Mouse (Mus musculus): ENCODE measurements around the gene Cggbp1. TPM values are rescaled to one million over a fixed set of nuclear protein-coding genes. Genes with fewer than 3 reads are reported as not detected.
A peak's percentile ranks its signal among the peaks of the same experiment; 100 is the strongest.

Gene Cggbp1
- total and polyA plus RNA-seq, 2 experiments, result 7.0 to 29.5 TPM

GRCm38 (mm10) chr16:64878611-64879132, 26.9 kb downstream of the Cggbp1 start:
- Histone ChIP-seq H3K4me3 (ENCODE audit: insufficient read depth, low read depth, low read length) (no peak overlapping the region), H3K4me1 (ENCODE audit: control insufficient read depth, insufficient read depth, low read length) (no peaks in the 10 kb centered on the region), H3K79me2 (ENCODE audit: control insufficient read depth, insufficient read depth, low read length) (no peaks in the 10 kb centered on the region), H3K27ac (replicated peaks; ENCODE audit: insufficient read depth, low read depth, low read length) (no peak overlapping the region), H3K27me3 (ENCODE audit: control insufficient read depth, insufficient read depth, low read length) (no peaks in the 10 kb centered on the region), H3K36me3 (ENCODE audit: control insufficient read depth, insufficient read depth, low read length) (no peaks in the 10 kb centered on the region), H3K9ac (ENCODE audit: low read depth, low read length) (no peak overlapping the region)
- WGBS, result 89% methylated on average over 3 of the region's 3 CpGs
- 0 out of 2 replicates have a peak, but pooled peaks have one; percentile 1 for TF ChIP-seq CTCF (IDR thresholded peaks at IDR 0.05; ENCODE audit: low read depth, low read length)
- TF ChIP-seq POLR2A (IDR thresholded peaks at IDR 0.05; ENCODE audit: extremely low read depth, insufficient read depth, low read length), result no peak
- no peak for DNase-seq (ENCODE audit: extremely low read depth, low read depth, low spot score)

GRCm38 (mm10) chr16:64879735-64880134, 27.9 kb downstream of the Cggbp1 start:
- Histone ChIP-seq H3K4me3 (ENCODE audit: insufficient read depth, low read depth, low read length) (no peak overlapping the region), H3K27ac (replicated peaks; ENCODE audit: insufficient read depth, low read depth, low read length) (no peak overlapping the region), H3K27me3 (ENCODE audit: control insufficient read depth, insufficient read depth, low read length) (no peaks in the 10 kb centered on the region), H3K9ac (ENCODE audit: low read depth, low read length) (no peak overlapping the region), H3K36me3 (ENCODE audit: control insufficient read depth, insufficient read depth, low read length) (no peaks in the 10 kb centered on the region), H3K4me1 (ENCODE audit: control insufficient read depth, insufficient read depth, low read length) (no peaks in the 10 kb centered on the region), H3K79me2 (ENCODE audit: control insufficient read depth, insufficient read depth, low read length) (no peaks in the 10 kb centered on the region)
- TF ChIP-seq CTCF (IDR thresholded peaks at IDR 0.05; ENCODE audit: low read depth, low read length) (no peak), POLR2A (IDR thresholded peaks at IDR 0.05; ENCODE audit: extremely low read depth, insufficient read depth, low read length) (no peak)
- 56% methylated on average over 5 of the region's 5 CpGs for WGBS
- DNase-seq (ENCODE audit: extremely low read depth, low read depth, low spot score), result no peak

DNA sequence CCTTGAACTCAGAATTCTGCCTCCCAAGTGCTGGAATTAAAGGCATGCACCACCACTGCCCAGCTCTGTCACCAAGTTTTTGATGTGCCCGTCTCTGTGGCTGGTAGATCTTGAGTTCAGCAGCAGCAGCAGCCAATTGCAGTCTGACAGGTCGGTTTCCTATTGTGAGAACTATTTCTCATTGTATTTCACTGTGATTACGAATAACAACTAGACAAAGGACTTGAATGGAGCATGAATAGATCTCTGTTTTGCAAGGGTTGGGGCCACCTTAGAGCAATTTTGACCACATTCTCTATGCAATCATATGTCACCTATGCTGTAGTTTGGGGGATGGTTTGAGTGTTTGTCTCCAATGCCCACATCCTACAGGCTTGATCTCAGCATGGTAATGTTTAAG, 29.2 kb downstream of the Cggbp1 start:
- no peaks in the 10 kb centered on the region for H3K79me2 ChIP-seq (ENCODE audit: control insufficient read depth, insufficient read depth, low read length)
- H3K27ac ChIP-seq (replicated peaks; ENCODE audit: insufficient read depth, low read depth, low read length), result no peak overlapping the region
- no peaks in the 10 kb centered on the region for H3K4me1 ChIP-seq (ENCODE audit: control insufficient read depth, insufficient read depth, low read length)
- H3K36me3 ChIP-seq (ENCODE audit: control insufficient read depth, insufficient read depth, low read length), result no peaks in the 10 kb centered on the region
- WGBS, result 86% methylated on average over 3 of the region's 3 CpGs
- no peak overlapping the region for H3K9ac ChIP-seq (ENCODE audit: low read depth, low read length)
- DNase-seq (ENCODE audit: extremely low read depth, low read depth, low spot score), result no peak
- TF ChIP-seq CTCF (IDR thresholded peaks at IDR 0.05; ENCODE audit: low read depth, low read length) (no peak), POLR2A (IDR thresholded peaks at IDR 0.05; ENCODE audit: extremely low read depth, insufficient read depth, low read length) (no peak)
- no peaks in the 10 kb centered on the region for H3K27me3 ChIP-seq (ENCODE audit: control insufficient read depth, insufficient read depth, low read length)
- no peak overlapping the region for H3K4me3 ChIP-seq (ENCODE audit: insufficient read depth, low read depth, low read length)

- Histone ChIP-seq H3K36me3 (ENCODE audit: control insufficient read depth, insufficient read depth, low read length) (no peaks in the 10 kb centered on the region), H3K27ac (replicated peaks; ENCODE audit: insufficient read depth, low read depth, low read length) (no peak overlapping the region), H3K9ac (ENCODE audit: low read depth, low read length) (no peak overlapping the region), H3K27me3 (ENCODE audit: control insufficient read depth, insufficient read depth, low read length) (no peaks in the 10 kb centered on the region), H3K4me3 (ENCODE audit: insufficient read depth, low read depth, low read length) (no peak overlapping the region), H3K79me2 (ENCODE audit: control insufficient read depth, insufficient read depth, low read length) (no peaks in the 10 kb centered on the region), H3K4me1 (ENCODE audit: control insufficient read depth, insufficient read depth, low read length) (no peaks in the 10 kb centered on the region)
- TF ChIP-seq CTCF (IDR thresholded peaks at IDR 0.05; ENCODE audit: low read depth, low read length) (no peak), POLR2A (IDR thresholded peaks at IDR 0.05; ENCODE audit: extremely low read depth, insufficient read depth, low read length) (no peak)
- no peak for DNase-seq (ENCODE audit: extremely low read depth, low read depth, low spot score)
- 75% methylated on average over 2 of the region's 2 CpGs for WGBS
Measured at GRCm38 (mm10) chr16:64881442-64881841, 29.6 kb downstream of the Cggbp1 start.

GRCm38 (mm10) chr16:64883896-64884295, 32.1 kb downstream of the Cggbp1 start:
- 63% methylated on average over 5 of the region's 5 CpGs for WGBS

GRCm38 (mm10) chr16:64884420-64884838, 32.6 kb downstream of the Cggbp1 start:
- 4% methylated on average over 3 of the region's 3 CpGs for WGBS
- Histone ChIP-seq H3K4me3 (ENCODE audit: insufficient read depth, low read depth, low read length) (no peak overlapping the region), H3K36me3 (ENCODE audit: control insufficient read depth, insufficient read depth, low read length) (no peaks in the 10 kb centered on the region), H3K27me3 (ENCODE audit: control insufficient read depth, insufficient read depth, low read length) (no peaks in the 10 kb centered on the region), H3K79me2 (ENCODE audit: control insufficient read depth, insufficient read depth, low read length) (no peaks in the 10 kb centered on the region), H3K9ac (ENCODE audit: low read depth, low read length) (no peak overlapping the region), H3K27ac (replicated peaks; ENCODE audit: insufficient read depth, low read depth, low read length) (no peak overlapping the region), H3K4me1 (ENCODE audit: control insufficient read depth, insufficient read depth, low read length) (no peaks in the 10 kb centered on the region)
- TF ChIP-seq CTCF (IDR thresholded peaks at IDR 0.05; ENCODE audit: low read depth, low read length), result no peak
- TF ChIP-seq POLR2A (IDR thresholded peaks at IDR 0.05; ENCODE audit: extremely low read depth, insufficient read depth, low read length), result no peak
- DNase-seq (ENCODE audit: extremely low read depth, low read depth, low spot score), result peak; percentile 20

More at GRCm38 (mm10) chr16:64883896-64884295, 32.1 kb downstream of the Cggbp1 start:
- no peak overlapping the region for H3K4me3 ChIP-seq (ENCODE audit: insufficient read depth, low read depth, low read length)
- H3K36me3 ChIP-seq (ENCODE audit: control insufficient read depth, insufficient read depth, low read length), result no peaks in the 10 kb centered on the region
- no peaks in the 10 kb centered on the region for H3K27me3 ChIP-seq (ENCODE audit: control insufficient read depth, insufficient read depth, low read length)
- DNase-seq (ENCODE audit: extremely low read depth, low read depth, low spot score), result no peak
- no peak for TF ChIP-seq POLR2A (IDR thresholded peaks at IDR 0.05; ENCODE audit: extremely low read depth, insufficient read depth, low read length)
- no peak for TF ChIP-seq CTCF (IDR thresholded peaks at IDR 0.05; ENCODE audit: low read depth, low read length)
- no peak overlapping the region for H3K27ac ChIP-seq (replicated peaks; ENCODE audit: insufficient read depth, low read depth, low read length)
- no peaks in the 10 kb centered on the region for H3K79me2 ChIP-seq (ENCODE audit: control insufficient read depth, insufficient read depth, low read length)
- H3K9ac ChIP-seq (ENCODE audit: low read depth, low read length), result no peak overlapping the region
- no peaks in the 10 kb centered on the region for H3K4me1 ChIP-seq (ENCODE audit: control insufficient read depth, insufficient read depth, low read length)

Data from liver, adult 2 months (tissue).